9 mouse cellular contexts compared by ENCODE assay signal in the genomic region with DNA sequence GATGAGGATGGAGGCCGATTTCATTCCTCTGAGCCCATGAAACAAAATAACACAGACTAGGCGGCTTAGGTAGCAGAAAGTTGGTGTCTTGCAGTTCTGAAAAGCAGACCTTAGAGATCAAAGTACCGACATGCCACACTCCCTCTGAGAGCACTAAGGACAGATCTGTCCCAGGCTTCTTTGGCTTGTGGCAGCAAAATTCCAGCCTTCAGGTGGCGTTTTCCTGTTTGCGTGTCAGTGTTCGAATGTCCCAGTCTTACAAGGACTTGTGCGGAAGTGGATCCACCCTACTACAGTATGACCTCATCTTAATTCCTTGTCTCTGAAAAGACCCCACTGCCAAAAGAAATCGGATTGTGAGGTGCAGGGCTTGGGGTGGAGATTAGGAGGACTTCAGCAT. TPM values are rescaled to one million over a fixed set of nuclear protein-coding genes. Genes with fewer than 3 reads are reported as not detected.
DNase-seq lines count a peak whose midpoint lies in the region; ATAC-seq and TF ChIP-seq lines count a peak whose summit lies in the region.
"Had no signal": no experiment of that assay in that cellular context is flagged by ENCODE, and none has a peak within 500 bp of the region (broad histone marks: within the 10 kb centered on the region; RNA-seq: fewer than 3 reads in every experiment).

No protein-coding gene starts in this region.

- no peak overlapping the region for H3K4me2 ChIP-seq in kidney, embryonic 15.5 days
- H3K4me2 ChIP-seq in neural tube, embryonic 15.5 days, result peak overlapping the region; percentile 28
- H3K4me2 ChIP-seq: liver, embryonic 13.5 days had no signal

- peak overlapping the region; percentile 98 for H3K27ac ChIP-seq in layer of hippocampus, adult 2 months
- H3K27ac ChIP-seq in kidney, embryonic 15.5 days, result peak overlapping the region; percentile 74
- H3K27ac ChIP-seq in neural tube, embryonic 15.5 days (replicated peaks), result peak overlapping the region; percentile 46; the same call in 1 of the 2 replicates
- H3K27ac ChIP-seq: liver, embryonic 13.5 days had no signal

- 72% methylated on average over 8 of the region's 8 CpGs for WGBS in kidney, embryonic 15.5 days
- 84% methylated on average over 8 of the region's 8 CpGs for WGBS in neural tube, embryonic 15.5 days

- TF ChIP-seq CTCF in layer of hippocampus, adult 2 months (conservative IDR thresholded peaks at IDR 0.05), result peak; percentile 47

- no peak overlapping the region for H3K9ac ChIP-seq in kidney, embryonic 15.5 days
- no peak overlapping the region for H3K9ac ChIP-seq in neural tube, embryonic 15.5 days (replicated peaks)
- H3K9ac ChIP-seq: liver, embryonic 13.5 days had no signal

- H3K9me3 ChIP-seq in kidney, embryonic 15.5 days (replicated peaks), result no peaks in the 10 kb centered on the region
- H3K9me3 ChIP-seq in neural tube, embryonic 15.5 days (replicated peaks), result no peaks in the 10 kb centered on the region
- H3K9me3 ChIP-seq: liver, embryonic 13.5 days had no signal

- no peak for DNase-seq in layer of hippocampus, adult 2 months (ENCODE audit: low spot score in 2 of 2)
- no peak for DNase-seq in layer of hippocampus, postnatal 25 days (ENCODE audit: extremely low spot score in 1 of 2, low spot score in 1 of 2)
- peak; percentile 43 to 47 for DNase-seq in heart, postnatal 10 days
- DNase-seq in cerebellum, postnatal 14 days, result no peak
- DNase-seq in layer of hippocampus, adult 8-10 months (ENCODE audit: low spot score in 2 of 2), result no peak
- no peak for DNase-seq in layer of hippocampus, adult 18-20 months (ENCODE audit: low spot score in 2 of 2)
- DNase-seq: liver, embryonic 13.5 days had no signal

- peak overlapping the region; percentile 47 for H3K4me3 ChIP-seq in layer of hippocampus, adult 2 months
- no peak overlapping the region for H3K4me3 ChIP-seq in kidney, embryonic 15.5 days (replicated peaks)
- peak overlapping the region; percentile 24; the same call in 1 of the 2 replicates for H3K4me3 ChIP-seq in neural tube, embryonic 15.5 days (replicated peaks)
- H3K4me3 ChIP-seq: liver, embryonic 13.5 days had no signal

- ATAC-seq in kidney, embryonic 15.5 days (replicated peaks; ENCODE audit: low FRiP score), result no peak
- no peak for ATAC-seq in neural tube, embryonic 15.5 days (ENCODE audit: low FRiP score)

- H3K4me1 ChIP-seq in kidney, embryonic 15.5 days, result no peaks in the 10 kb centered on the region
- no peaks in the 10 kb centered on the region for H3K4me1 ChIP-seq in neural tube, embryonic 15.5 days
- H3K4me1 ChIP-seq: liver, embryonic 13.5 days had no signal

- H3K27me3 ChIP-seq in kidney, embryonic 15.5 days, result no peaks in the 10 kb centered on the region
- no peaks in the 10 kb centered on the region for H3K27me3 ChIP-seq in neural tube, embryonic 15.5 days (replicated peaks)
- H3K27me3 ChIP-seq: liver, embryonic 13.5 days had no signal

- intact Hi-C loops in heart, postnatal 10 days (cut with DNase I), result no loop called here

- H3K36me3 ChIP-seq in kidney, embryonic 15.5 days, result no peaks in the 10 kb centered on the region
- no peaks in the 10 kb centered on the region for H3K36me3 ChIP-seq in neural tube, embryonic 15.5 days
- H3K36me3 ChIP-seq: liver, embryonic 13.5 days had no signal

RNA-seq across cellular contexts. Expression of gene Hepacam, which starts 1.7 kb away (rescaled TPM):
- total RNA-seq in layer of hippocampus, adult 2 months (2021), result 10 to 100 TPM; 65.9 to 68.1 TPM
- 10 to 100 TPM; 76.5 to 77.5 TPM for total RNA-seq in layer of hippocampus, postnatal 25 days (2021)
- total RNA-seq in heart, postnatal 10 days (2021), result under 1 TPM in 1 of 2 experiments, not detected in 1; 0.24 TPM
- not detected in 2 replicates for polyA plus RNA-seq in kidney, embryonic 15.5 days (2015; fragmentation: Nextera tagmentation; extraction: Ambion mirVana)
- 25.6 and 25.8 TPM in 2 replicates for polyA plus RNA-seq in neural tube, embryonic 15.5 days (2015; fragmentation: Nextera tagmentation; extraction: Ambion mirVana)
- total RNA-seq in layer of hippocampus, adult 8-10 months (2022), result 10 to 100 TPM; 56.5 to 69.3 (median 64.2) TPM
- total RNA-seq in layer of hippocampus, adult 18-20 months (2021), result 10 to 100 TPM; 64.9 to 66.6 TPM

RNA-seq across cellular contexts. Expression of gene Ccdc15, which starts 20.6 kb away (rescaled TPM):
- 1 to 10 TPM; 1.6 to 3.1 TPM for total RNA-seq in layer of hippocampus, adult 2 months (2021)
- total RNA-seq in layer of hippocampus, postnatal 25 days (2021), result 1 to 10 TPM; 1.4 to 2.2 TPM
- 1 to 10 TPM; 2.3 to 2.9 TPM for total RNA-seq in heart, postnatal 10 days (2021)
- polyA plus RNA-seq in kidney, embryonic 15.5 days (2015; fragmentation: Nextera tagmentation; extraction: Ambion mirVana), result 7.1 and 8.0 TPM in 2 replicates
- 6.4 and 7.7 TPM in 2 replicates for polyA plus RNA-seq in neural tube, embryonic 15.5 days (2015; fragmentation: Nextera tagmentation; extraction: Ambion mirVana)
- total RNA-seq in layer of hippocampus, adult 8-10 months (2022), result 1 to 10 TPM; 2.3 to 3.4 (median 2.4) TPM
- 1 to 10 TPM; 1.7 to 2.5 TPM for total RNA-seq in layer of hippocampus, adult 18-20 months (2021)

RNA-seq across cellular contexts. Expression of gene Robo4, which starts 32.8 kb away (rescaled TPM):
- 1 to 10 TPM; 4.9 to 5.8 TPM for total RNA-seq in layer of hippocampus, adult 2 months (2021)
- total RNA-seq in layer of hippocampus, postnatal 25 days (2021), result 1 to 10 TPM; 5.3 to 6.7 TPM
- total RNA-seq in heart, postnatal 10 days (2021), result 10 to 100 TPM; 40.9 to 50.6 TPM
- polyA plus RNA-seq in kidney, embryonic 15.5 days (2015; fragmentation: Nextera tagmentation; extraction: Ambion mirVana), result 15.8 and 19.6 TPM in 2 replicates
- 5.4 and 6.2 TPM in 2 replicates for polyA plus RNA-seq in neural tube, embryonic 15.5 days (2015; fragmentation: Nextera tagmentation; extraction: Ambion mirVana)
- 1 to 10 TPM; 5.4 to 9.2 (median 6.5) TPM for total RNA-seq in layer of hippocampus, adult 8-10 months (2022)
- total RNA-seq in layer of hippocampus, adult 18-20 months (2021), result 1 to 10 TPM; 4.6 to 5.9 TPM

Comparison
In these comparisons a context has a peak if more than half of its experiments do, and no peak if none do; other contexts are left out.
1. DNase-seq: peak in heart, postnatal 10 days (2 of 2); none in layer of hippocampus, adult 2 months (0 of 2), layer of hippocampus, postnatal 25 days (0 of 2), cerebellum, postnatal 14 days (0 of 2), layer of hippocampus, adult 8-10 months (0 of 2) and layer of hippocampus, adult 18-20 months (0 of 2).
2. H3K27ac ChIP-seq: peak in every context shown above with its lines; median percentile 98 in layer of hippocampus, adult 2 months; 74 in kidney, embryonic 15.5 days; 46 in neural tube, embryonic 15.5 days.
3. RNA of gene Hepacam, which starts 1.7 kb away (total RNA-seq): 76.5 to 77.5 TPM in layer of hippocampus, postnatal 25 days, 56.5 to 69.3 TPM in layer of hippocampus, adult 8-10 months, 65.9 to 68.1 TPM in layer of hippocampus, adult 2 months and 64.9 to 66.6 TPM in layer of hippocampus, adult 18-20 months; 0.24 TPM in heart, postnatal 10 days; every median in the first group is over 10 times any median in the second.
4. RNA of gene Robo4, which starts 32.8 kb away (total RNA-seq): 40.9 to 50.6 TPM in heart, postnatal 10 days; 5.4 to 9.2 TPM in layer of hippocampus, adult 8-10 months, 5.3 to 6.7 TPM in layer of hippocampus, postnatal 25 days, 4.6 to 5.9 TPM in layer of hippocampus, adult 18-20 months and 4.9 to 5.8 TPM in layer of hippocampus, adult 2 months; every median in the first group is over 4 times any median in the second.